ENCODE assay signal across 13 mouse cellular contexts in genomic region chr6:92057768-92058167, GRCm38 (mm10). TPM values are rescaled to one million over a fixed set of nuclear protein-coding genes. Genes with fewer than 3 reads are reported as not detected.
DNase-seq lines count a peak whose midpoint lies in the region; ATAC-seq and TF ChIP-seq lines count a peak whose summit lies in the region.
"Had no signal": no experiment of that assay in that cellular context is flagged by ENCODE, and none has a peak within 500 bp of the region (broad histone marks: within the 10 kb centered on the region; RNA-seq: fewer than 3 reads in every experiment).

No protein-coding gene starts in this region.

- peak; percentile 33 for DNase-seq in hindbrain, postnatal 0 days (ENCODE audit: low spot score)
- no peak for DNase-seq in hindbrain, embryonic 10.5 days (ENCODE audit: low spot score)
- peak; percentile 27 for DNase-seq in 416B (ENCODE audit: low read depth)
- DNase-seq in MEL (ENCODE audit: low read depth, low spot score), result peak; percentile 36
- peak; percentile 29 for DNase-seq in induced T-regulatory cell, adult 2 months (ENCODE audit: low read depth)
- DNase-seq in heart, postnatal 36 days, result no peak
- DNase-seq: heart, adult 18-20 months; kidney, postnatal 4 days; right cerebral cortex, postnatal 14 days had no signal

- TF ChIP-seq CTCF in hindbrain, postnatal 0 days (IDR thresholded peaks at IDR 0.05; ENCODE audit: low read depth), result peak; percentile 65
- TF ChIP-seq CTCF in MEL (IDR thresholded peaks at IDR 0.05 in 2 of 3, conservative IDR thresholded peaks at IDR 0.05 in 1 of 3; ENCODE audit: control insufficient read depth in 1 of 3, insufficient read depth in 1 of 3, low read depth in 2 of 3, low read length in 3 of 3, poor library complexity in 1 of 3, severe bottlenecking in 1 of 3), result peak in 2 of 3 experiments; percentile 30; a peak in 4 of 6 replicates

- ATAC-seq in hindbrain, postnatal 0 days, result no peak
- no peak for ATAC-seq in megakaryocyte, adult 5-6 weeks (ENCODE audit: poor library complexity, severe bottlenecking)
- ATAC-seq: forebrain, embryonic 13.5 days had no signal

- H3K4me1 ChIP-seq in hindbrain, postnatal 0 days (ENCODE audit: insufficient read depth, low read length), result no peaks in the 10 kb centered on the region
- peaks cover 10% of the 10 kb centered on the region for H3K4me1 ChIP-seq in hindbrain, embryonic 10.5 days (replicated peaks)
- no peaks in the 10 kb centered on the region for H3K4me1 ChIP-seq in MEL (ENCODE audit: control insufficient read depth in 1 of 2, insufficient read depth in 2 of 2, low read length in 2 of 2)

- H3K27me3 ChIP-seq in hindbrain, postnatal 0 days (ENCODE audit: insufficient read depth, low read length), result no peaks in the 10 kb centered on the region
- H3K27me3 ChIP-seq in hindbrain, embryonic 10.5 days (ENCODE audit: insufficient read depth, poor library complexity, severe bottlenecking), result no peaks in the 10 kb centered on the region
- peaks cover 0 to 7% of the 10 kb centered on the region in 2 experiments; a peak in 2 of 4 replicates for H3K27me3 ChIP-seq in MEL (ENCODE audit: control insufficient read depth in 1 of 2, insufficient read depth in 2 of 2, low read length in 2 of 2)
- H3K27me3 ChIP-seq: forebrain, embryonic 13.5 days had no signal

- WGBS in hindbrain, postnatal 0 days, result 59% methylated on average over 2 of the region's 2 CpGs
- 61% methylated on average over 2 of the region's 2 CpGs for WGBS in hindbrain, embryonic 10.5 days

- H3K27ac ChIP-seq in hindbrain, postnatal 0 days, result no peak overlapping the region
- no peak overlapping the region for H3K27ac ChIP-seq in hindbrain, embryonic 10.5 days
- no peak overlapping the region for H3K27ac ChIP-seq in MEL (ENCODE audit: control insufficient read depth, low read depth, low read length)
- H3K27ac ChIP-seq: forebrain, embryonic 13.5 days; hindbrain, embryonic 14.5 days; limb, embryonic 10.5 days had no signal

- no peak overlapping the region for H3K4me3 ChIP-seq in hindbrain, postnatal 0 days (ENCODE audit: low read length)
- no peak overlapping the region for H3K4me3 ChIP-seq in hindbrain, embryonic 10.5 days
- no peak overlapping the region for H3K4me3 ChIP-seq in MEL (ENCODE audit: control insufficient read depth in 1 of 2, insufficient read depth in 1 of 2, low read depth in 2 of 2, low read length in 2 of 2)
- H3K4me3 ChIP-seq: forebrain, embryonic 13.5 days; limb, embryonic 10.5 days had no signal

- H3K36me3 ChIP-seq in hindbrain, postnatal 0 days (ENCODE audit: insufficient read depth, low read length), result no peaks in the 10 kb centered on the region
- H3K36me3 ChIP-seq in hindbrain, embryonic 10.5 days, result no peaks in the 10 kb centered on the region
- H3K36me3 ChIP-seq in MEL (ENCODE audit: control insufficient read depth in 1 of 2, insufficient read depth in 2 of 2, low read length in 2 of 2), result no peaks in the 10 kb centered on the region
- H3K36me3 ChIP-seq: limb, embryonic 10.5 days had no signal

- intact Hi-C loops in heart, postnatal 36 days (cut with DNase I), result no loop called here

- no peak overlapping the region for H3K4me2 ChIP-seq in hindbrain, postnatal 0 days (ENCODE audit: low read depth, low read length)
- H3K4me2 ChIP-seq: forebrain, embryonic 13.5 days; hindbrain, embryonic 14.5 days had no signal

- H3K9ac ChIP-seq in hindbrain, postnatal 0 days (replicated peaks; ENCODE audit: low read length), result no peak overlapping the region
- H3K9ac ChIP-seq in MEL (ENCODE audit: control insufficient read depth, low read depth, low read length, poor library complexity, severe bottlenecking), result no peak overlapping the region
- H3K9ac ChIP-seq: forebrain, embryonic 13.5 days; hindbrain, embryonic 14.5 days had no signal

- no peaks in the 10 kb centered on the region for H3K9me3 ChIP-seq in hindbrain, postnatal 0 days (ENCODE audit: low read length)
- H3K9me3 ChIP-seq in hindbrain, embryonic 10.5 days, result no peaks in the 10 kb centered on the region
- no peaks in the 10 kb centered on the region for H3K9me3 ChIP-seq in MEL (replicated peaks; ENCODE audit: insufficient read depth, low read length)
- H3K9me3 ChIP-seq: forebrain, embryonic 13.5 days; limb, embryonic 10.5 days had no signal

- no peak; the same call in 1 of the 2 replicates for TF ChIP-seq RAD21 in MEL (IDR thresholded peaks at IDR 0.05; ENCODE audit: low read depth, low read length)

- TF ChIP-seq EP300 in MEL (IDR thresholded peaks at IDR 0.05; ENCODE audit: low read depth in 1 of 2, low read length in 2 of 2), result no peak

- TF ChIP-seq POLR2A in MEL (IDR thresholded peaks at IDR 0.05; ENCODE audit: control insufficient read depth in 1 of 2, insufficient read depth in 1 of 2, low read depth in 1 of 2, low read length in 2 of 2, poor library complexity in 1 of 2), result no peak

- no peaks in the 10 kb centered on the region for H3K79me2 ChIP-seq in MEL (ENCODE audit: control insufficient read depth, insufficient read depth, low read length, poor library complexity)

TF ChIP-seq in MEL, 35 proteins besides CTCF, POLR2A, EP300 and RAD21:
- TF ChIP-seq ZKSCAN1 (IDR thresholded peaks at IDR 0.05; ENCODE audit: low read depth, low read length) (no peak), SMC3 (IDR thresholded peaks at IDR 0.05; ENCODE audit: low read depth, low read length) (0 out of 2 replicates have a peak, but pooled peaks have one; percentile 5), MYB (IDR thresholded peaks at IDR 0.05; ENCODE audit: low read depth, low read length) (no peak)

RNA-seq across cellular contexts. Expression of gene Nr2c2, which starts 33.4 kb away (rescaled TPM):
- 63.4 and 80.7 TPM in 2 replicates for total RNA-seq in hindbrain, postnatal 0 days (2014; rRNA removed)
- 30.8 and 31.8 TPM in 2 replicates for polyA plus RNA-seq in hindbrain, postnatal 0 days (2015; fragmentation: Nextera tagmentation; extraction: Ambion mirVana)
- polyA plus RNA-seq in hindbrain, embryonic 10.5 days (2016; fragmentation: Nextera tagmentation; extraction: Ambion mirVana), result 14.6 and 16.8 TPM in 2 replicates
- total RNA-seq in MEL (2012; rRNA removed), result 12.1 and 20.1 TPM in 2 replicates
- polyA plus RNA-seq in MEL (2012; ENCODE audit: insufficient read depth in 1 of 2, insufficient read length in 2 of 2, low read depth in 1 of 2, low replicate concordance in 2 of 2, missing spikeins in 1 of 2), result 10 to 100 TPM in 1 of 2 experiments, not detected in 1; 17.0 TPM
- 10 to 100 TPM; 23.1 to 26.3 TPM for total RNA-seq in heart, postnatal 36 days (2021)
- 35.7 and 40.5 TPM in 2 replicates for total RNA-seq in megakaryocyte, adult 5-6 weeks (2015)
- total RNA-seq in megakaryocyte, adult 5-6 weeks (2017), result 43.0 and 43.5 TPM in 2 replicates

Comparison
In these comparisons a context has a peak if more than half of its experiments do, and no peak if none do; other contexts are left out.
1. DNase-seq: peak in hindbrain, postnatal 0 days (single experiment), 416B (single experiment), MEL (single experiment) and induced T-regulatory cell, adult 2 months (single experiment); none in hindbrain, embryonic 10.5 days (single experiment) and heart, postnatal 36 days (0 of 2).